Mouse (Mus musculus) G1E (cell line): ENCODE measurements around the gene Gm7138.
"Not testable (repeated sequence)": the region's sequence is repeated elsewhere in the genome, so short reads cannot be mapped to it uniquely, and the experiment has no call there.

ENCODE experiments used
- CTCF ChIP-seq: IDR thresholded peaks from 2 replicates; pipeline ENCODE4 v1.5.1; 2012; ENCODE audit warnings: low read depth, low read length, inconsistent platforms, mixed read lengths
- GATA1 ChIP-seq: IDR thresholded peaks from 2 replicates; pipeline ENCODE4 v1.6.1; 2012; ENCODE audit warnings: borderline replicate concordance, low read length, inconsistent platforms, mixed read lengths

DNA sequence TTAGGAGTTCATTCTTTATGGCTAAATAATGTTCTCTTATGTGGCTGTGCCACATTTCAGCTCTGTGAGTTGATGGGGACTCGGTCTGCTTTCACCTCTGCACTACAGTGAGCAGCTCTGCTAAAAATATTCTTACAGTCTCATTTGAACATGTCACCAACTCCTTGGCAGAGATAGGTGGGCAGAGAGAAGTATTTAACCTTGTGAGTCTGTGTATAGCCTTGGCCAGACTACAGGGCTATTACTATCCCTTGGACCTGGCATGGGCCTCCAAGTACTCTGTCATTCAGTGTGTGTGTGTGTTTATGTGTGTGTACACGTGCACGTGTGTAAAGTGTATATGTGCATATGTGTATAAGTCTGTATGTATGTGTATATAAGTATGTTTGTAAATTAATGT, 6.7 kb upstream of the Gm7138 start:
- not testable (repeated sequence) for TF ChIP-seq CTCF, GATA1
